Mouse (Mus musculus): ENCODE results near the gene Dydc1. TPM values are rescaled to one million over a fixed set of nuclear protein-coding genes. Genes with fewer than 3 reads are reported as not detected.

The Dydc1 gene
- total RNA-seq, 4 experiments from 2014 or later: not detected

- no peak for DNase-seq (ENCODE audit: low spot score in 2 of 2)
Measured at GRCm38 (mm10) chr14:41098726-41099125, 26.0 kb downstream of the Dydc1 start.

DNA sequence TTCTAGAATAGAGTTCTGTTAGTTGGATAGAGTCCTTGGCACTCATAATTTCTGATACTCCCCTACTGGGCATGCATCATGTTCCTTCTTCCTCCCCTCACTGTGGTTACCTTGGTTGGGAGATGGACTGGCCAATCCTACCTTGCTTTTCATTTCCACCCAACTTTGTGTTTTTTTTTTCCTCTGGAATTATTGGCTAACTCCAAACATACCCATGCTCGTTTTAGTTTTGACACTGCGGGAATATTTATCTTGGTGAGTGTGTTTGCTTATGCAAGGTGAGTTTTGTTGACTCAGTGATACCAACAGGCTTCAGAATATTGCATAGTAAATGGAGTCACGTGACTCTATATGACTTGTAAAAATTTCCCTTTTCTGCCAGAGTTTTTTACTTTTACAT, 28.0 kb downstream of the Dydc1 start:
- DNase-seq (ENCODE audit: low spot score in 2 of 2): no peak

GRCm38 (mm10) chr14:41101242-41101641, 28.5 kb downstream of the Dydc1 start:
- DNase-seq (ENCODE audit: low spot score in 2 of 2): no peak

DNA sequence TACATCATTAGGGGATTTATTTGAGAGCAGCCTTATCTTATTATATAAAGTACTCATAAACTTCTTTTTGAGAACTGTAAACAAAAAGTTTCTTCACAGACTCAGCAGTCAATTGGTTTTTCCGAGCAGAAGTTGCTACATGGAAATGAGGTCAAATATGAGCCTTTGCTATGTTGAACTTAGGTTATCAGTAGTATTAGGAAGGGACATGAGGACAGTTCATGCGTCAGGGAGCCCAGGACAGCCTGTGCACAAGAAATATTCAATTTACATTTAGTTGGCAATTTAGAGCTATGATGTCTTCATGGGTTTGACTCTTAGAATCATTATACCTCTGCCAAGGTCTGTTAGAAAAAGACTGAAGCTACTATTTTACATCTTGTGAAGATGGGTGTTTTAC, 29.6 kb downstream of the Dydc1 start:
- no peak for DNase-seq (ENCODE audit: low spot score in 2 of 2)

DNA sequence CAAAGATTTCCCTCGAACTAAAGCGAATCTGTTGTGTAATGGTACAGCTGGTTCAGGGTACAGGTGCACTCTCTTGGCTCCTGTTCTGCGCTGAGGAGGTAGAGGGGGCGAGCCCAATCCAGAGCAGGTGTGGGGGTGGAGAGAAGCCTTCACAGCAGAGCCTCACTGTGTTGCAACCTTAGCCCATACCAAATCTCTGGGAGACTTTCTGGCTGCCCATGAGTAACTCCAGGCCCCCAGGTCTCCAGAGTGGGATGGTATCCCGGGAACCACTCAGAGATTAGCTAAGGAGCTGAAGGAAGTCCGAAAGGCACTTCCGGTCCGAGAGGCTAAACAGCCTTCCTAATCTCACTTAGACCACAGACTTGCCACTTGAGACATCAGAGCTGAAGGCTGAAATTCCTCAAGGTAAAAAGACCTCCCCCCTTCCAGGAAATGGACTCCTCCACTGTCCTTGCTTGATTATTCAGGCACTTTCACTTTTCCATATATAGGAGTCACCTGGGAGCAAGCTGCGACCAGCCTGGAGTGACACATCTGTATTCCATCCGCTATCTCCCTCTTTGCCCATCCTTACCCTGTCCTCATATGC, 32.2 kb downstream of the Dydc1 start, which contains the start of gene Mat1a:
Gene Mat1a (plus strand): TSS at position 183 of the 592 bp plus-strand sequence.
- no peak for DNase-seq (ENCODE audit: low spot score in 2 of 2)

- DNase-seq (ENCODE audit: low spot score in 2 of 2): no peak
Measured at GRCm38 (mm10) chr14:41111031-41111668, 38.4 kb downstream of the Dydc1 start.

GRCm38 (mm10) chr14:41112944-41113343, 40.2 kb downstream of the Dydc1 start:
- no peak for DNase-seq (ENCODE audit: low spot score in 2 of 2)

DNA sequence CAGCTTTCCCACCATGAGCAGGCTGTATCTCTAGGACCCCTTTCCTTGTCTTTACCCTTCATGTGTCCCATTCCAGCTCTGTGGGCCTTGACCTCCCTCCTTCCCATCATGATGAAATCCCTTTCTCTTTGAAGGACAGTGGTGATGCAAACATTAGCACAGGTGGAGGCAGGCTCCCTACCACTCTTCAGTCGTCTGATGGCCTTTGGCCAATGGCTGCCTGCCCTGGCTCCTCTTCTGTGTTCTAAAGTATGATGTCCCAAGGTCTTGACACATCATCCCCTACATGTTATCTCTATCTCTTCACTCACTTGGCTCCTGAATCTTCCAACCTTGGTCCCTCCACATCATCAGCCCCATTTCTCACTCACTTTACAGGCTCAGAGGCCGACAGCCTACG, 43.6 kb downstream of the Dydc1 start:
- no peak for DNase-seq (ENCODE audit: low spot score in 2 of 2)

DNA sequence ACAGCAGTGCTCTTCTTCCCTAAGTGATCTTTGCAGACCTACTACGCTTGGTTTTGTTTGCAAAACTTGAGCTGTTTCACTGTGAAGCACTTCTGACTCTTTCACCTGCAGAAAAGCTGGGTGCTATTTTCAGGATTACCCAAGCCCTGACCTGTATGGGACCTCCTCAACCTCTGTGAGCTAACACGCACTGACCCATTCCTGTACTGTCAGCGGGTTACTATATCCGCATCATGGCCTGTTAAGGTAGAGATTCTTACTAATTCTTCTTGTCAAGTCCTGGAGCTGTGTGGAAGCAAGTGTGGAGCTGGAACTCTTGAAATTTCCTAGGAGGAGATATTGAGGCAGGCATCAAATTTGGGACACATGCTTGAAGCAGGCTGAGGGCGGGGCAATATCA, 52.0 kb downstream of the Dydc1 start:
- no peak for DNase-seq (ENCODE audit: low spot score in 2 of 2)

GRCm38 (mm10) chr14:41127997-41128396, 55.3 kb downstream of the Dydc1 start:
- DNase-seq (ENCODE audit: low spot score in 2 of 2): no peak

- no peak for DNase-seq (ENCODE audit: low spot score in 2 of 2)
Measured at GRCm38 (mm10) chr14:41131540-41131939, 58.8 kb downstream of the Dydc1 start, which contains the start of gene Sftpa1. Sftpa1 (plus strand) TSS chr14:41131782.

DNA sequence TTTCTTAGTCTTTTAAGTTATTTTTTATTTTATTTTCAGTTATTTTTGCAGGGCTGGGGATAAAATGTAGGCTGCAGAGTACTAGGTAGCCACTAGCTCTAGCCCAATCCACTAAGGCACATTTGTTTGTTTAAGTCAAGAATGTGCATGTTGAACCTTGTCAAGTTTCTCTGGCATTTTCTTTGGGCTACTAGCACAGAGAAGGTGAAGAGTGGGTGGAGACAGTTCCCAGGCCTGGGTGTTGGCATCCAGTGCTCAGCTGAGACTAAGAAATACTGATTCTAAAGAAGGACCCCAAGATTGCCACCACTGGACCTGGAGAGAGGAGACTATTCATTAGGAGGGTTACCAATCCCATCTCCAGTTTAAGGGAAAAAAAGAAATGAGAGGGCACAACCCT, 64.3 kb downstream of the Dydc1 start:
- DNase-seq (ENCODE audit: low spot score in 2 of 2): no peak

DNA sequence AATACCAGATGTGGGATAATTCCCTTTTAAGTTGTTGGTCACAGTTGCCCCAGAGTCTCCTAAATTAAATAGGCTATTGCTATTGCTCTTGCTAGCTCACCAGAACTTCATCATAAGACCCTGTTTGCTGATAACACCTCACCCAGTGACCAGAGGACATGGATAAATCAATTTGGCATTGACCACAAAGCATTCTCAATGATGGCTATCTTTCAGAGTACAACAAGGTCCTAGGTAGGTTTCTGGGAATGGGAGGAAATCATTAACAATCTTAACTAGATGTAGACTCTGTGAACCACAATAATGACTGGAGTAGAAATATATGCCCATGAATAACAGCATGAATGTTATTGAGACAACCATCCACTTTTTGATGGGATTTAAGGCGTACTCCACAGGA, 68.0 kb downstream of the Dydc1 start:
- DNase-seq (ENCODE audit: low spot score in 2 of 2): no peak

Other genes with a start within 250 kb of the Dydc1 start
- gene Sh2d4b, start 179.6 kb upstream of the Dydc1 start, total RNA-seq (2022): 1 to 10 TPM in 1 of 4 experiments, under 1 TPM in 3; 0.24 to 1.2 (median 0.31) TPM
- 10 to 100 TPM in 2 of 4 experiments, 1 to 10 TPM in 2; 8.9 to 11.6 (median 10.3) TPM for gene Tspan14, start 106.1 kb upstream of the Dydc1 start, total RNA-seq (2022)
- 10 to 100 TPM; 25.1 to 33.3 (median 30.0) TPM for gene Fam213a, start 59.1 kb upstream of the Dydc1 start, total RNA-seq (2022)
- gene Dydc2, start 3.7 kb upstream of the Dydc1 start, total RNA-seq (2022): not detected
- gene Mat1a, start 32.1 kb downstream of the Dydc1 start, total RNA-seq (2022): 1 to 10 TPM in 1 of 4 experiments, not detected in 3; 1.2 TPM
- gene Sftpa1, start 58.9 kb downstream of the Dydc1 start, total RNA-seq (2022): not detected
- not detected for gene Mbl1, start 78.5 kb downstream of the Dydc1 start, total RNA-seq (2022)
- not detected for gene Sftpd, start 112.2 kb downstream of the Dydc1 start, total RNA-seq (2022)
- gene Gm2832, start 205.9 kb downstream of the Dydc1 start, total RNA-seq (2022): not detected

Data from gastrocnemius, adult 8-10 months (tissue).